Mouse (Mus musculus): ENCODE results near the gene Fcho1.
"Not testable (repeated sequence)": the region's sequence is repeated elsewhere in the genome, so short reads cannot be mapped to it uniquely, and the experiment has no call there.

Gene Fcho1

DNA sequence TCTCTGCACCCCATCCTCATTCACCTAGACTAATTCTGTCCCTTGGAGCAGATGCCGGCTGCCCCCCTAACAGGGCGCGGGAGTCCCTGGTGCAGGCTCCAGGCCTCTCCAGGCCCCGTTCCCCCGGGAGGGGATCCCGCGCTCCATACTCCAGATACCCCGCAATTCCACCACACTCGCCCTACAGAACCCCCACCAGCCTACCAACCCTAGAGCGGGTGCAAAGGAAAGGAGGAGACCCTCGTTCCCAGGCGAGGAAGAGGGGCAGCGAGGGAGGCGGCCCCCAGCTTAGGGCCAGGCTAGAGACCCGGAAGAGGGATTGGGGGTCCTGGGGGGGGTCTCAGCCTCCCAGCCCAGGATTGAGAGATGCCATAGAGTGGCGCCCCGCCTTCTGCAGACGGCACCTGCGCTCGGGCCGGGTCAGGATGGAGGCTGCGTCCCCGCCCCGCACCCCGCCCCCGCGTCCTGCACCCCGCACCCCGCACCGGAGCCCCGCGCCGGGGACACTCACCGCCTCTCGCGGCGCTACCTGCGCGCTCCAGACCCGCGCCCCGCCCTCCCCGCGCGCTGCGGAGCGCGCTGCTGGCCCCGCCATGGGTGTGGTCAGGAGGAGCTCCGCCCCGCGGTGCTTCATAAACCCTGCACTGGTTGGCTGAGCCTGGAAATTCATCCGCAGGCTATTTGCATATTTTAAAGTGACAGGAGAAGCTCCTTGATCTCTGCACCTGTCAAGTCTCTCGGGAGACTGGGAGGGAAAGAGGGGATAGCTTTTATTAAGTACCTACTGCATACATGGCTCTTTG, at the start of gene Fcho1:
Fcho1 (minus strand) TSS at position 595 of the 803 bp plus-strand sequence.
- DNase-seq: peak; percentile 93

DNA sequence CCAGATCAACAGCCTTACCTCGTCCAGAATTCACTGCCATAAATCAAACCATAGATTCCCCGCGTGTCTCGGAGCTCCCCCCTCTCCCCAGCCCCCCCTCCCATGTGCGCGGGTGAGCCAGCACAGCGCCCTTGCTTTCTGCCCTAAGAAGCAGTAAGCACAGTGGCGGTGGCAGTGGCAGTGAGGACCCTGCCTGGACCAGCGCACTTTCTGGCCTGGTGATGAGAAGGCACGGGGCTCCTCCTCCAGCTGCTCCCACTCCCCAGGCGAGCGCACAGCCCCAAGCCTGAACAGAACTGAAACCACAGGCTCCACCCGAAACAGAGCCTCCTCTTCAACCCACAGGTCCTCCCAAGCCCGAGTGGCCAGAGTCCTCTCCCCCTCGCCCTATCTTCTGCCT, 45.8 kb upstream of the Fcho1 start:
- no peak for DNase-seq

DNA sequence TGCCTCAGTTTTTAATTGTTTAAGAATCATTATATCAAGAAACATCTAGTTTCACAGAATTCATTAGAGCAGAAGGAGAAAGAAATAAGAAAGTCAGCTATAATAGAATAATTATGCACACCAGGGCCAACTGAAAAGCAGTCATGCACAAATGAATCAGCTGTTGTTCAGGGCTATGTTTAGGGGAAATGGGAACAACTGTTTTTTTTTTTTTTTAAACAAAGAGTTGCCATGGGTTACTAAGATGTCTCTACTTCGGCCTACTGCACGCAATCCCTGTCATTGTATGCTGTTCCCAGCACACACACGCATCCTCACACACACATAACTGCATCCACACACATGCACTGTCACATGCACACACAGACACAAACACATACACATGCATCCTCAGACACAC, 33.3 kb upstream of the Fcho1 start:
- DNase-seq: no peak

DNA sequence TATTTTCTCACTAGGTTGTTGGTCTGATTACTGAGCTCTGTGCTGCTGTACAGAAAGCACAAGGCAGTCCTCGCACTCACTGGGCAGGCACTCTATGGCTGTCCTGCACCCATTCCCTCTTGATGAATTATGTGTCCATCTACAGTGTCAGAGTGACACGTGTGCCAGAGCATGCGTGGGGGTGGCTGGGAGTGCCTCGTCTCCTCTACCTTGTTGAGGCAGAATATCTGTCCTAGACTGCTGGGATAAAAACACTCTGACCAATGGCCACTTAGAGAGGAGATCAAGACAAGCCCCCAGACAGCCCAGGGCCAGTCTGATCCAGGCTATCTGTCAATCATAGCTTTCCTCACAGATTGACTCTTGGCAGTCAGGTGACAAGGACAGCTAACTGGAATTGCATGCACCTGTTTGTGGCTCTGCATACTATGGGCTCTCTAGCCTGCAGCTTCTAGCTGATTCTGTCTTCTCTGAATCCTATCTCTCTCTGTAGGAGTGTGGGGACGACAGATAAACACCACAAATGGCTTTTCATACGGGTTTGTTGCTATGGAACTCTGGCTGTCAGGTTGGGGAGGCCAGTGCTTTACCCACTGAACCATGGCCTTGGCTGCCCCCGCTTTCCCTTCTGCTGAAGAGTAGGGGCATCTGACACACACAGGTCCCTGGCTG, 27.5 kb upstream of the Fcho1 start:
- not testable (repeated sequence) for DNase-seq

DNA sequence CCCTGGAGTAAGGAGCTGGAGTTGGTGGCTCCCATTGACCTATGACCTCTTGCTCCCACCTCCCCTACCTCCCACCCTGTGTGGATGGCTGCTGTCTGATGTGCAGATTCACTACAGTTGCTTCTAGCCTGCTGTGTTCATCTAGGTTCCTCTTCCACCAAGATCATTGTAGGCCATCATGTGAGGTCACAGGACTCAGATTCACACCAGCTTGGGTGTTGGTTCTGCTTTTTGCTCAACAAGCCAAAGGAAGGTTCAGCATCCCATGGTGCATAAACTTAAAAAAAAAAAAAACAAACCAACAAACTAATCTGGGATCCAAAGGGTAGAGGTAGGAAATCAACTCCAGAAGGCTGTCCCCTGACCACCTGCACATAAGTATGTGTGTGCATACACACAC, 26.7 kb upstream of the Fcho1 start:
- DNase-seq: not testable (repeated sequence)

DNA sequence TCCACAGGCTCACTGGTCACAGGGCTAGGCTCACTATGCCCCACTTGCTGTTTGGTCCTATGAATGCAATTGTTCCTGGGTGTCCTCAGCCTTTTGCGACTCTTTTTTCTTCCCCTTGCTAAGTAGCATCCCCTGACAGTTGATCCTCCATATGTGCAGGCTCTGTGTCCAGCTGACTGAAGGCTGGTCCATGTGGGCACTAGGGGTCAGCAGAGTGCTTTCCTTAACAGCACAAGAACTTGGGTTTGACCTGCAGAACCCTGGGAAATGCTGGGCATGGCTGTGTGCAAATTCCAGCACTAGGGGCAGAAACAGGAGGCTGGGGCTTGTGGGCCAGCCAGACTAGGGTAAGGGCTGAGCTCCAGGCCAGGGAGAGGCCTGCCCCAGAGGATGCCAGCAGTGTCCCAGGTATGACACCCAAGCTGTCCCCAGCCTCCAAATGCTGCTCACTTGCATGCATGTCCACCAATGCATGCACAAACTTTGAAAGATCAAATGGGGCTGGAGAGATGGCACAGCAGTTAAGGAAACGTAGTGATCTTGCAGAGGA, 25.9 kb upstream of the Fcho1 start:
- DNase-seq: peak; percentile 31

DNA sequence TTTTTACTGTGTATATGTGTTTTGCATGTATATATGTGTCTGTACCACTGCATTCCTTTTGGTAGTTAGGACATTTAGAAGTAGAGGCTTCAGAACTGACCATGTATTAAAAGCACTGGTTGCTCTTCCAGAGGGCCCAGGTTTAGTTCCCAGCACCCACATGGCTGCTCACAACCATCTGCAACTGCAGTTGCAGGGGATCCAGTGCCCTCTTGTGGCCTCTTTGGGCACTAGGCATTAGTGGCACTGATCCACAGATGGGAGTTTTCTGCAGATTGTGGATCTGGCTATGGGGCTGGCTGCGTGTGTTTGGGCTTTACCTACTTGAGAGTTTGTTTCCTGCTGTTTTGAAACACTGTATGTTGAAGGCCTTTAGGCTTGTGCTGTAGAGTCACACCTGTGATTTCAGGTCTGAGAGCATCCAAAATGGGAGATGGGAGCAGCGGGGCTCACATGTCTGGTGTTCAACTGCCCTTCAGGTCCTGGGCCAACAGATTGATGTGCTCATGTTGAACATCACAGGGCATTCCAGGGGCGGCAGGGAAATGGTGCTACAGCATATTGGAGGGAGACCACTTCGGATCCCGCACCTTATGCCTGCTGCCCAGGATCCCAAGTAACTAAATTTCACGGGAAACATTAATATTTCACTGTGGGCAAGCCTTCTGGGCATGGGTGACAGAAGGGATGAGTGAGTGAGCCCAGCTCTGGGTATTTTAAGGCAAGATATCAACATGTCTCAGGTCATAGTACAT, 24.0 kb upstream of the Fcho1 start:
- DNase-seq: not testable (repeated sequence)

DNA sequence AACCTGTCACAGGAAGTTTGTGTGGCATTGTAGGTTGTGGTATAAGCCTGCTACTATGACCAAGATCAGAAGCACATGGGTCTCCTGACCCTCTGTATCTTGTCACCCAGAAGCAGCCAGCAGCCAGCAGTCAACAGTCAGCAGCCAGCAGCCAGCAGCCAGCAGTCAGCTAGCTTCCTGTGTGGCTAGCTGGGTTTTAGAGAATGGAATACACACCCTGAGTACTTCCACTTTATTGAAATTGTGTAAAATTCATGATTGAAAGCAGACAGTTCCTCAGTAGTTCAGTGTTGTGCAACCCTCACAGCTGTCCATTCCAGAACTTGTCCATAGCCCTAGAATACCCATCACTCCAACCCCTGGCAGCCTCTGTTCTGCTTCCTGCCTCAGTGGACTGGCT, 21.6 kb upstream of the Fcho1 start:
- DNase-seq: not testable (repeated sequence)

DNA sequence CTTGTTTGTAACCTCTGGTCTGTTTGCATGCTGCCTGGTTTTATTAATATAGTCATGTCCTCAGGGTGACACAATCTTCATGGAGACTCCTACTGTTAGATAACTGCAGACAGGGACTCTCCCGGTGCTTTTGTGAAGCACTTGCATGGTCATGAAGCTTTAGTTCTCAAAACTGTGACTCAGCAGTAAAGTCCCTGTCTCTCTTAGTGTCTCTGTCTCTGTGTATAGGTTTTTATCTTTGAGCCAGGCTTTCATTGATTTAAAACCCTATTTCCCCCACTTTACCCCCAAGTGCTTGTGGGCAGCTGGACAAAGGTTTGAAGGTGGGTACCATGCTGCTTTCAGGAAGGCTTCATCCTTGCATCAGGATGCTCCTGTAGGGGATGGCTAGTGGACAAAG, 19.8 kb upstream of the Fcho1 start:
- DNase-seq: no peak

DNA sequence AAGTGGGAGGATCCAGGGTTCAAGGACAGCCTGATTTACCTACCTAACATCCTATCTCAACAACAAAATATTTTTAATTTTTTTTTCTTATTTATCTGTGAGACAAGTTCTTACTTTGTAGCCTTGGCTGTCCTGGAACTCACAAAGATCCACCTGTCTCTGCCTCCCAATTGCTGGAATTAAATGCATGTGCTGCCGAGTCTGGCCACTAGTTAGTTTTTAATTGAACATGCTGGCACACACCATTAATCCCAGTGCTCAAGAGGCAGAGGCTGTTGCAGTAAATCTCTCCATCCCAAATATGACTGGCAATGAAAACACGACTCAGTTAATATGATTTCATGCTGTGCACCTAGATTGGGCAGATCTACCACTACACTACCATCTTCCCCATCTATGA, 17.3 kb upstream of the Fcho1 start:
- DNase-seq: no peak

DNA sequence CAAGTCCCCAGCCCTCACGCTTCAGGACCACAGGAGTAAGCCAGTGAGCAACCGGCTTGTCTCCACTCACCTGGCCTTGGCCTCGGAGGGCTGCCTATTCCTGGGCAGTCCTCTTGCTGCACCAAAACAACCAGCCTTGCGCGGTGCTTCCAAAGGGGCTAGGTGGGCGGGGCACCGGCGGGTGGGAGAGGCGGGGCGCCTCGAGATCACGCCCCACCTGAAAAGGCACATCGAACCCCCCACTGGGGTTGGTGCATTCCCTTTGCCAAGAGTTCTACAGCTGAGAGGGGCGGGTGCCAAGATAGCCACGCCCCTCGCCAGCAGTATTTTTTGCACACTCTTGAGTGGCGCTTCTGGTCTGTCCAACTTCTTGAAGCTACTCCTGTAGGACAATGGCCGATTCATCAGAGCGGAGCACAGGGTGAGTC, 16.2 kb upstream of the Fcho1 start:
- DNase-seq: no peak

DNA sequence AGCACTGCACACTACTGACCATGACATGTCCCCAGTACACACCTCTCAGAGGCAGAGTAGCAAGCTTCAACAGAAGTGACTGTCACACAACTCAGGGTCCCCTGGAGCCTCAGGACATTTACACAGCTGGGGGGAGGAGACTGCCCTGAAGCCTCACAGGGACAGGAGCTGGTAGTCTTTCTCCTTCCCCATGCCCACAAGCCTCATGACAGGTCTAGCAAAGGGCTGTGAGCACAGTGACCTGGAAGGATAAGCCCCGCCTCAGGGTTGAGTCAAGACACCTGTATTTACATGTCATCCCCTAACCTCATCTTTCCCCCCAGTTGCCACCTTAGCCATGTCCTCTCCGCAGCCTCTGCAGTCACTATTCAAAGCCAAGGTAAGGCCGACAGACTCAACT, 15.7 kb upstream of the Fcho1 start:
- DNase-seq: no peak

DNA sequence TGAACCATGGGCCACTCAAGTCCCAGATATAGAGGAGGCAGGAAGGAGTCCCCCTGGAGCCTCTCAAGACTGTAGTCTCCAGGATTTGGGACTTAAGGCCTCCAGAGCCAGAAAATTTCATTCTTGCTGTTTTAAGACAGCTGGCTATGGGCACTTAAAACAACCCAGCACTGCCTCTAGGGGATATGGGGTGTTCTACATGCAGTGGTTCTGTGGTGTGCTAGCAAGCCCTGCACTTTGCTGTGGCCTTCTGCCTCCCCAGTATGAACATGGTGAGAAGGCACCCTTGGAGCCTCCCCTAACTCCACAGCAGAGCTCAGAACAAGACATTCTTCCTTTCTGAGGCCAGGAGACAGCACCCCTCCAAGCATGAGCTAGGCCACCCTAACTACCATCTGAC, 12.8 kb upstream of the Fcho1 start:
- not testable (repeated sequence) for DNase-seq

DNA sequence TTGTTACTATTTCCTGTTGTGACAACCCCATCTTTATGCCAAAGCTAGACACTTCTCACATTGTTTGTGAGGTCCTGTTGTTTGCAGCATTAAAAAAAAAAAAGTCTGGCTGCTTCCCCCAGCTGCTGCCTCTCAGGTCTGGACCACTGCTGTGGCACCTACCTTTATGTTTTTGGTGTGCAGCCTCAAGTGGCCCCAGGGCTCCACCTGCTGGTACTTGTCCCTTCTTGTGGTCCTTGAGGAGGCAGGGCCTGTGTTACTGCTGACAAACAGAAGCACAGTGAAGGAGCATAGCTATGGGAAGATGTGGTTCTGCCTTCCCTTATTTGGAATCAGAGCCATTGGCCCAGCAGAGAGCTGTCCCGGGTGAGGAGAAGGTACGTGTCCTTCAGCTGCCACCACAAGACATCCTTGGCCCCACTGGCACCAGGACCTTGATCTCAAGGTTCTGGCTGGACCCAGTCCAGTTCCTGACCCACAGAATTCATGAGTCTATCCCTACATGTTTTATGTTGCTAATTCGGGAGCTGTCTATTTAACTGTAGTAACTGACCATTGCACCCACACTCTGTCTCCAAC, 6.2 kb upstream of the Fcho1 start:
- peak; percentile 80 for DNase-seq

DNA sequence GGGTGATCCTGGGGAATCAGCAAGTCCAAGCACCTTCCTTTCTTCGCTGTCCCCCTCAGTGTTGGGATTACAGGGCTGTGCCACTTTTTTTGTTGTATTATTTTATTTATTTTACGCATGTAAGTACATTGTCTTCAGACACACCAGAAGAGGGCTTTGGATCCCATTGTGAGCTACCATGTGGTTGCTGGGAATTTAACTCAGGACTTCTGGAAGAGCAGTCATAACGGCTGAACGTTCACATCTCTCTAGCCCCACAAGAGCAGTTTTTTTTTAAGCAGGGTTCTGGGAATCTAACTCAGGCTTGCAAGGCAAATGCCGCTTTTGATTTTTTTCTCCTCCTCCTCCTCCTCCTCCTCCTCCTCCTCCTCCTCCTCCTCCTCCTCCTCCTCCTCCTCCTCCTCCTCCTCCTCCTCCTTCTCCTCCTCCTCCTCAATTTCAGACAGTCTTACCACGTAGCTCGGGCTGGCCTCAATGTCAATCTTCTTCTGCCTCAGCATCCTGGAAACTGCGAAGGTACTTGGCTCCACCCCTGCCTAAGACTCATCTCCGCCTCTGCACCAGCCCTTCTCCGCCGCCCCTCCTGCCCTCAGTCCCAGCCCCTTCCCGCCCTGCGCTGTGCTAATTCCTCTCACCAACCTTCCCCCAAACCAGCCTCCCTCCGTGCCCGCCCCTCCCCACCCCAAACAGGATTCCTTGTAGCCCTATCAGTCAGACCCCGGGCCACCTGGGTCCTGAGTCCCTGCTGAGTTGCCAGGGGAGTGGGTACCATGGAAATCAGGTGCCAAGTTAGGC, 3.5 kb upstream of the Fcho1 start:
- peak; percentile 53 for DNase-seq

DNA sequence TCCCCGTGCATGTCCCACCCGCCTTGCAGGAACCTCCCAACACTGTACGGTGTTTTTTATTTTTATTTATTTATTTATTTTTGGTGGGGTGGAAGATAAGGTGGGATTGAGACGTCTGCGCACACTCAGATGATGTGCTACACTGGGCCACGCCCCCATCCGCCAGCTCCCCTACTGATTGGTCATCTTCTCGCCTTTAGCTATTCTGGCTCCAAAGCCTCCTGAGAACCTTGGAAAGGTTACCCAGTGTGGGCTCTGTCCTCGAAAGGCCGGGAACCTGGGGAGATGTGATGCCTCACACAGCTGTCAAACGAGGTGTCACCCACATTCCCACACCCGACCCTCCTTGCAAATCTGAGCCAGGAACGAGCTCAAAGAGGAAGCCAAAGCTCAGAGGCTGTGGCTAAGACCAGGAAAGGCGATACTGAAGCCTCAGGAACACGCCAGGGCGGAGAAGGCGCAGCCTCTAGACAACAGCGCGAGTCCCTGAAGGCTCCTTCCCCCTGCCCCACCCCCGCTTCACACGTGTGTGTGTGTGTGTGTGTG, 2.8 kb upstream of the Fcho1 start:
- peak; percentile 83 for DNase-seq

DNA sequence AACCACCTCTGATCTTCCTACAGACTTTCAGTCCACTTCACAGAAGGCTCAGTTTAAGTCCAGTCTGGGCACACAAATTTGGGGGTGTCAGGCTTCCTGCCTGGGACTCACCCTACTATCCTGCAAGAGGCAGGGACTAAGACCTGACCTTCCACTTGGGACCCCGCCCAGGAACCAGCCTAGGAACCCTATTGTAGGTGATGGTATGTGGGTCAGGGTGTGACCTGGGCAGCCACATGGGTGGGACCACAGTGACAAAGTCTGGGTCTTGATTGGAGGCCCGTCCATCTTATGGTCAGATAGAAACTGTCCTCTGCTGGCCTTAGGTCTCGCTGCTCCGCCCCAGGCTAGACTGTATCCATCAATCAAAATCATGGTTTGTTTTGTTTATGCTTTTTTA, 1.1 kb downstream of the Fcho1 start:
- DNase-seq: peak; percentile 60

DNA sequence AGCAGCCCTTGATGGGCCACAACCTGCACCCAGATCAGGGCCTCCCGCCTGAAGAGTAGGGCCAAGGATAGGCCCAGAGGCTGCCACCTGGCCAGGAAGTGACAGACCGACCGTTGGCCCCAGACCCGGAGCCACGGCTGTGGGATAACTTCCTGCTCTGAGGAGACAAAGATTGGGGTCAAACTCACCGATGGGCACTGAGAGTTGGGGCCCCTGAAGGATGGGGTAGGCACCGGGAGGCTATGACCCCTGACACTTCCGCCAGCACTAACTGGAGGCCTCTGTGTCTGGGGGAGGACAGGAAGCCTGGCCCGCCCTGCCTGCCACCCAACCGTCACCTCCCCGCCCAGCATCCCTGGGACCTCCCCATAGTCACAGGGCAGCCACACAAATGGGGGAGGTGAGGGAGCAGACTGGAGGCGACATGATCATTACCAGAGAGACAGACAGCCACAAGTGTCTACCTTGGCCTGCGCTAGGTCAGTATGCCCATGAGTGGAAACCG, 2.4 kb downstream of the Fcho1 start:
- DNase-seq: peak; percentile 26

DNA sequence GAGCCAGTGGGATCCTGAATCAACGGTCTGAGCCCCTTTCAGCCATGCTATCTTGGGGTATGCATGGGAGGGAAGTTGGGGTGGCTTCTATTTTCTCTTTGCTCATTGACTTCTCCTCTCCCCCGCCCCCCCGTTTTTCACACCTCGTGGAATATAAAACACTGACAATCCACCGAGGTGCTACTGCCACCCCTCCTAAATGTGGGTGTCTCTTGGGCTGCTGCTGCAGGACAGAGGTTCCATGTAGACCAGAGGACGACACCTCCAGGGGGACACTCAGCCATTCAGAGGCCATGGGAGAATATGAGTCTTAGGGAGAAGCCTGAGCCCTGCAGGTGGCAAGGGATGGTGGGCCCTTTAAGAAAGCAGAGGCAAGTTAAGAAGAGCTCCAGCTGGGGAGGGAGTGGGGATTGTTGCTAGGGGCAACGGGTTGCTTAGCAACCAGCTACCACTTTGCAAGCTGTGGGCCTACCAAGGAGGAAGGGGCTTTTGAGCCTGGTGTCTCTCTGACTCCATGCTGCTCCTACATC, 5.5 kb downstream of the Fcho1 start:
- no peak for DNase-seq

DNA sequence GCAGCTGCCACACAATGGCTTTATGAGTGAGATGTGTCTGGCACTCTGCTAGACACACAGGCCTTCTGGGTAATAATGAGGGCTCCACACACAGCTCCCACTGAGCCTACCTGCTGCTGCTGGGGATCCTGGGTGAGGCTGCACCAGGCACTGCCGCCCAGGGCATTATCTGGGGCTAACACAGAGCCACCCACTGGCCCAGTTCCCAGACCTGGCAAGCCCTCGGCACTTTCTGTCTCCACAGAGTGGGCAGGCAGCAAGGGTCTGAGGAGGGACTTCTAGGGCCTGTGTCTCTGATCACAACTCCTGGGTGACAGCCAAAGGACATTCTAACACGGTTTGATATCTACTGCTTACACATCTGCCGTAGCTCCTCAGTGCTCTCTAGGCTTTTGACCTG, 6.3 kb downstream of the Fcho1 start:
- DNase-seq: peak; percentile 35

DNA sequence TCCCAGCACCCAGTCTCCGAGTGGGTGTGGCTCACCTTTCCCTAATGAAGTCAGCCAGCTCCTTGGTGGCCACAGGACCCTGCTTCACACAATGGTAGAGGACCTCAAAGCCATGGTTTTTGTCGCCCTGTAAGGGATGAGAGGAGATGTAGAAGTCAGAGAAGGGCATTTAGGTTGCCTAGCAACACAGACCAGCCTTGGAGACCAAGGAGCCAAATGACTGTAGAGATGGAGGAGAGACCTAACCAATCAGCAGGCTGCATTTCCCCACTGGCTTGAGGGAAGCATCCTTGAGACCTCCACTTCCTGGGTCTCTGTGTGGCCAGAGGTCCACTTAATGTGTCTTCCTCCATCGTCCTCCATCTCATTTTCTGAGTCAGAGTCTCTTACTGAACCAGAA, 7.3 kb downstream of the Fcho1 start:
- no peak for DNase-seq
